Mouse (Mus musculus): ENCODE measurements at regions not wholly inside any gene's neighbourhood (a gene's known extent, or its start where the extent isn't known, plus 50 kb on each side); places are given as distances from the start of the nearest gene placed in this dataset.

DNA sequence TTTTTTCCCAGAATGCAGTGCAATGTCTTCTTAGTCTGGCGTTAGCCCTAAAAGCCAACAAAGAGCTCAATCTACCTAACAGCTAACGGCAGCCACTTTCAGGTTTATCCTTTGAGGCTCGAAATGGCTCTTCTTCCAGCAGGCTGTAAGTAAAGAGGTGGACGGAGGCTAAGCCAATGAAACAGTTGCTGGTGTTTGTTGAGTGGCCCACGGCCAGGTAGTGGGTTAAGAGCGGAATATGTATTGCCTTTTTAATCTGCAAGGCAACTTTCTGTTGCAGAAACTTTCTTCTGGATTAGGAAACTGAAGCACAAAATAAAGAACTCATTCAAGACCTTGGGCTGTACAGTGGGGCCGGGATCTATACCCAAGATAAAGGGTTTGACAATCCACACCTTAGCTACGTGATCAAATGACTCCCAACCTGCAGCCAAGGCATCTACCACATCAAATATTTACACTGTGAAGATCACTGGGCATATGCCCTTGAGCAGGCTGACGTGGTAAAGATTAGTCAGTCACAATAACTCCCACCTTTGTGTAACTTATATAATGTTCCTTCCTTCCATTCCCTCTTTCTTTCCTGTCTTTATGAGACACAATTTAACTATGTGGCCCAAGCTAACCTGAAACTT lies 62.3 kb upstream of the Peli2 start:
- Histone ChIP-seq H3K9me3 (replicated peaks; ENCODE audit: control insufficient read depth, insufficient read depth, low read length, poor library complexity, severe bottlenecking) (no peaks in the 10 kb centered on the region), H3K27ac (ENCODE audit: insufficient read depth, low read length) (no peak overlapping the region), H3K4me1 (ENCODE audit: control insufficient read depth, insufficient read depth, low read length) (no peaks in the 10 kb centered on the region), H3K9ac (ENCODE audit: low read depth, poor library complexity, severe bottlenecking) (no peak overlapping the region), H3K27me3 (ENCODE audit: control insufficient read depth, insufficient read depth, low read length, poor library complexity, severe bottlenecking) (no peaks in the 10 kb centered on the region), H3K36me3 (ENCODE audit: control insufficient read depth, insufficient read depth, low read length, poor library complexity, severe bottlenecking) (no peaks in the 10 kb centered on the region), H3K4me3 (ENCODE audit: low read depth, low read length) (no peak overlapping the region)
- TF ChIP-seq POLR2A (IDR thresholded peaks at IDR 0.05; ENCODE audit: insufficient read depth, low read length): no peak
- TF ChIP-seq CTCF (IDR thresholded peaks at IDR 0.05; ENCODE audit: low read depth, low read length): no peak
- TF ChIP-seq EP300 (IDR thresholded peaks at IDR 0.05; ENCODE audit: insufficient read depth, low read depth, low read length): no peak

DNA sequence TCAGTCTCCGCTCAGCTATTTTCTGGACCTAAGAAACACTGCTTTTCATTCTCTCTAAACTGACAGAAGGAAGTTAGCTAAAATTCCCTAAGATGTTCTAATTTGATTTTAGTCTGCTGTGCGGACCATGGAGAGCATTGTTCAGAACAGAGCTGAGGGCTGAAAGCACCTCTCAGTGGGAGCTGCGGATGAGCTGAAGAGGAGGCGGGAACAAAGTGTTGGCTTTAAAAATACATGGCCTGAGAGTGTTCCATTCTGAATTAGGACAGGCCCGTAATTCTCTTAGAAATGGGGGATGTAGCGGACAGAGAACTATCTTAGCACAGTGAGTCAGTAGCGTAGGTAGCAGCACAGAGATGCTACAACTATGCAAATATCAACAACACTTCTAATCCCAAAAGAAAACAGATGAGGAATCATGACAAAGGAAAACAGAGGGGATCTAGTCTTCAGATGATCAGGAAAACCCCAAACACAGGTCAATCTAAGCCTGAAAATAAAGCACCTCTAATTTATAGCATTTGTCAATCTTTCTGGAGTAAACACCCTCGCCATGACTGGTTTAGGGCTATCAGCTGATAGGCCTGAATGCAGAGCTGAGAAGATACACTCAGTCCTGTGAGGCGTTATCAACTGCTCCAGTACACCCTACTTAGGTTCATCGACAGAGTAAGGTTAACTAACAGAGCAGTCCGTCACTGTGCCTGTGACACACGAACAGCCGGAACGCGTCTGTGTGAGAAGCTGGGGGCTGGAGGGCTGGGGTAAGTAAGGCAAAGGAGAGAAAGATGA lies 60.8 kb upstream of the Peli2 start:
- no peaks in the 10 kb centered on the region for H3K36me3 ChIP-seq (ENCODE audit: control insufficient read depth, insufficient read depth, low read length, poor library complexity, severe bottlenecking)
- no peak for TF ChIP-seq CTCF (IDR thresholded peaks at IDR 0.05; ENCODE audit: low read depth, low read length)
- no peak for TF ChIP-seq POLR2A (IDR thresholded peaks at IDR 0.05; ENCODE audit: insufficient read depth, low read length)
- TF ChIP-seq EP300 (IDR thresholded peaks at IDR 0.05; ENCODE audit: insufficient read depth, low read depth, low read length): no peak
- H3K27me3 ChIP-seq (ENCODE audit: control insufficient read depth, insufficient read depth, low read length, poor library complexity, severe bottlenecking): no peaks in the 10 kb centered on the region
- no peaks in the 10 kb centered on the region for H3K4me1 ChIP-seq (ENCODE audit: control insufficient read depth, insufficient read depth, low read length)
- H3K4me3 ChIP-seq (ENCODE audit: low read depth, low read length): no peak overlapping the region
- no peaks in the 10 kb centered on the region for H3K9me3 ChIP-seq (replicated peaks; ENCODE audit: control insufficient read depth, insufficient read depth, low read length, poor library complexity, severe bottlenecking)
- no peak overlapping the region for H3K9ac ChIP-seq (ENCODE audit: low read depth, poor library complexity, severe bottlenecking)
- H3K27ac ChIP-seq (ENCODE audit: insufficient read depth, low read length): no peak overlapping the region

DNA sequence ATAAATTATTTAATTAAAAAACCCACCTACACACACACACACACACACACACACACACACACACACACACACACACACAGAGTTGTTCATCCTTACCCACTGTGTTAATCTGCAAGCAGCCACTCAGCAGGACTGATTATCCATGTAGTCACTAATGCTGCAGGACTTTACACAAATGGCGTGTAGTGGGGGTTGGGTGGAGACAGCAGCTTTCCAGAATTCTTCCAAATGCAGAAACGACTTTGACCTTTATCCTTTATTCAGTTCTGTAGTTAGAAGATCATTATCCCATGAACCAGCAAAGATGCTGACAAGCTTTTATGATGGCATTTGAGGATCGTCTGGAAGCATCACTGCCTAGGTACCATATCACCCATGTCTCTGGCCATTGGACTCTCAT lies 52.0 kb upstream of the Peli2 start:
- Histone ChIP-seq H3K9me3 (replicated peaks; ENCODE audit: control insufficient read depth, insufficient read depth, low read length, poor library complexity, severe bottlenecking) (no peaks in the 10 kb centered on the region), H3K27ac (ENCODE audit: insufficient read depth, low read length) (no peak overlapping the region), H3K9ac (ENCODE audit: low read depth, poor library complexity, severe bottlenecking) (no peak overlapping the region), H3K4me3 (ENCODE audit: low read depth, low read length) (no peak overlapping the region), H3K27me3 (ENCODE audit: control insufficient read depth, insufficient read depth, low read length, poor library complexity, severe bottlenecking) (no peaks in the 10 kb centered on the region; the same call in 1 of the 2 replicates), H3K4me1 (ENCODE audit: control insufficient read depth, insufficient read depth, low read length) (no peaks in the 10 kb centered on the region), H3K36me3 (ENCODE audit: control insufficient read depth, insufficient read depth, low read length, poor library complexity, severe bottlenecking) (no peaks in the 10 kb centered on the region)
- TF ChIP-seq CTCF (IDR thresholded peaks at IDR 0.05; ENCODE audit: low read depth, low read length) (no peak), EP300 (IDR thresholded peaks at IDR 0.05; ENCODE audit: insufficient read depth, low read depth, low read length) (no peak), POLR2A (IDR thresholded peaks at IDR 0.05; ENCODE audit: insufficient read depth, low read length) (no peak)
